Mouse (Mus musculus): ENCODE data around the gene Jkamp.

DNA sequence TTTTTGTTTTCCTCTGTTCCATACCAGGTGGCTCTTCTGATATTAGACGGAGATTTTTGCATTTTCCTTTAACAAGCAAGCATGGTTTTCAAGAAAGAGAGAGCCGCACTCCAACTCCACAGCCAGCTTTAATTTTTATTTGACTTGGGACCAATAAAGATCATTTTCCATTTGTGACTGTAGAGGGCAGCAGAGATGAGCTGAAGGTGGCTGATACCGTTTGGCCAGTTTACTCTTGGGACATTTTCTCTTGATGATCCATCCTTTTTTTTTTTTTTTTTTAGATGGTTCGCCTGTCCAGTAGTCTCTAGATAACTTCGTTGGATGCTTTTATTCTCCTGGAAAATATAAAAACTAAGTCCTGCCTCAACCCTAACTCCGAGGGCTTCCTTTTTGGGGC is 32.1 kb upstream of the Jkamp start:
- TF ChIP-seq CTCF (IDR thresholded peaks at IDR 0.05; ENCODE audit: extremely low read depth, insufficient read depth, insufficient read length, insufficient replicate concordance) (0 out of 2 replicates have a peak, but pooled peaks have one; percentile 8), POLR2A (IDR thresholded peaks at IDR 0.05; ENCODE audit: low read depth, low read length) (no peak)

Measured in spleen, adult 2 months (tissue).